Mouse (Mus musculus) midbrain, embryonic 14.5 days (tissue): ENCODE measurements at regions not wholly inside any gene's neighbourhood (a gene's known extent, or its start where the extent isn't known, plus 50 kb on each side); places are given as distances from the start of the nearest gene placed in this dataset.

Experiments used
- ATAC-seq: fragments of 200-750 bp; cut with Nextera tagmentation; 2 replicates; pipeline ENCODE4 v1.8.0; 2017; ENCODE audit warnings: moderate number of reproducible peaks, moderate library complexity; ENCODE audit not compliant: low FRiP score, low TSS enrichment
- DNase-seq: peaks from one replicate; pipeline ENCODE4 v3.0.0-alpha.2; 2015
- H3K27ac ChIP-seq: fragments of 300-500 bp; sonication (generic); replicated peaks from 2 replicates; pipeline ENCODE4 v1.5.1; 2014; ENCODE audit warnings: mild to moderate bottlenecking, low read depth, low read length, moderate library complexity
- H3K27me3 ChIP-seq: fragments of 300-500 bp; sonication (generic); 2 replicates; pipeline ENCODE4 v1.6.1; 2014; ENCODE audit warnings: low read length, control low read depth, mixed read lengths; ENCODE audit not compliant: control insufficient read depth, insufficient read depth
- H3K36me3 ChIP-seq: fragments of 300-500 bp; sonication (generic); 2 replicates; pipeline ENCODE4 v1.6.1; 2014; ENCODE audit warnings: low read length, control low read depth; ENCODE audit not compliant: control insufficient read depth, insufficient read depth
- H3K4me1 ChIP-seq: fragments of 300-500 bp; sonication (generic); 2 replicates; pipeline ENCODE4 v1.6.1; 2014; ENCODE audit warnings: mild to moderate bottlenecking, antibody characterized with exemption, low read length, control low read depth; ENCODE audit not compliant: control insufficient read depth, insufficient read depth
- H3K4me2 ChIP-seq: fragments of 300-500 bp; sonication (generic); 2 replicates; pipeline ENCODE4 v1.6.1; 2014; ENCODE audit warnings: mild to moderate bottlenecking, low read length, moderate library complexity
- H3K4me3 ChIP-seq: fragments of 300-500 bp; sonication (generic); replicated peaks from 2 replicates; pipeline ENCODE4 v1.5.1; 2014; ENCODE audit warnings: low read depth, low read length
- H3K9ac ChIP-seq: fragments of 300-500 bp; sonication (generic); replicated peaks from 2 replicates; pipeline ENCODE4 v1.6.1; 2014; ENCODE audit warnings: mild to moderate bottlenecking, low read length, moderate library complexity
- H3K9me3 ChIP-seq: fragments of 300-500 bp; sonication (generic); 2 replicates; pipeline ENCODE4 v1.6.1; 2016; ENCODE audit warnings: low read length, control low read depth, mixed read lengths; ENCODE audit not compliant: control insufficient read depth
- WGBS: fragments of 180-500 bp; shearing (Covaris S2); extraction: QIAGEN DNeasy Blood & Tissue Kit; methylation state at CpG from one replicate; pipeline ENCODE4 v1.1.7; 2014; 5-methylcytosine and 5-hydroxymethylcytosine counted together

- no peak for DNase-seq
Measured at GRCm38 (mm10) chr12:95054887-95055286, 637.1 kb upstream of the Flrt2 start.

GRCm38 (mm10) chr12:95056926-95057325, 635.1 kb upstream of the Flrt2 start:
- no peak overlapping the region for H3K9ac ChIP-seq
- ATAC-seq (no peak), DNase-seq (no peak)
- no peaks in the 10 kb centered on the region for H3K27me3 ChIP-seq
- no peak overlapping the region for H3K4me3 ChIP-seq
- 34% methylated on average over 7 of the region's 7 CpGs for WGBS
- no peak overlapping the region for H3K27ac ChIP-seq
- no peaks in the 10 kb centered on the region for H3K4me1 ChIP-seq
- H3K9me3 ChIP-seq, result no peaks in the 10 kb centered on the region
- no peaks in the 10 kb centered on the region for H3K36me3 ChIP-seq
- no peak overlapping the region for H3K4me2 ChIP-seq

More at GRCm38 (mm10) chr12:95054887-95055286, 637.1 kb upstream of the Flrt2 start:
- H3K4me1 ChIP-seq, result no peaks in the 10 kb centered on the region
- WGBS, result 84% methylated on average over 3 of the region's 3 CpGs
- no peak overlapping the region for H3K4me2 ChIP-seq
- no peaks in the 10 kb centered on the region for H3K36me3 ChIP-seq
- no peak overlapping the region for H3K4me3 ChIP-seq
- no peak for ATAC-seq
- no peak overlapping the region for H3K27ac ChIP-seq
- H3K9me3 ChIP-seq, result no peaks in the 10 kb centered on the region
- no peak overlapping the region for H3K9ac ChIP-seq
- no peaks in the 10 kb centered on the region for H3K27me3 ChIP-seq

- no peak overlapping the region for H3K27ac ChIP-seq
- 80% methylated on average over 2 of the region's 2 CpGs for WGBS
- H3K9ac ChIP-seq, result no peak overlapping the region
- H3K27me3 ChIP-seq, result no peaks in the 10 kb centered on the region
- no peak for DNase-seq
- no peaks in the 10 kb centered on the region for H3K36me3 ChIP-seq
- H3K9me3 ChIP-seq, result no peaks in the 10 kb centered on the region
- no peak for ATAC-seq
- H3K4me3 ChIP-seq, result no peak overlapping the region
- H3K4me2 ChIP-seq, result no peak overlapping the region
- H3K4me1 ChIP-seq, result no peaks in the 10 kb centered on the region
Measured at GRCm38 (mm10) chr12:95059396-95059795, 632.6 kb upstream of the Flrt2 start.

GRCm38 (mm10) chr12:95072307-95072706, 619.7 kb upstream of the Flrt2 start:
- H3K9ac ChIP-seq, result no peak overlapping the region
- no peaks in the 10 kb centered on the region for H3K27me3 ChIP-seq
- WGBS, result 90% methylated on average over 2 of the region's 2 CpGs
- no peak overlapping the region for H3K4me2 ChIP-seq
- H3K4me1 ChIP-seq, result no peaks in the 10 kb centered on the region
- H3K9me3 ChIP-seq, result no peaks in the 10 kb centered on the region
- ATAC-seq (no peak), DNase-seq (no peak)
- no peaks in the 10 kb centered on the region for H3K36me3 ChIP-seq
- H3K27ac ChIP-seq, result no peak overlapping the region
- H3K4me3 ChIP-seq, result no peak overlapping the region

- 84% methylated on average over 3 of the region's 3 CpGs for WGBS
Measured at GRCm38 (mm10) chr12:95119223-95119952, 572.6 kb upstream of the Flrt2 start.

GRCm38 (mm10) chr12:95132804-95133203, 559.2 kb upstream of the Flrt2 start:
- 55% methylated on average over 1 of the region's 1 CpGs for WGBS
- no peaks in the 10 kb centered on the region for H3K36me3 ChIP-seq
- DNase-seq (no peak), ATAC-seq (no peak)
- no peaks in the 10 kb centered on the region for H3K4me1 ChIP-seq
- H3K9me3 ChIP-seq, result no peaks in the 10 kb centered on the region
- no peak overlapping the region for H3K27ac ChIP-seq
- no peak overlapping the region for H3K4me3 ChIP-seq
- H3K4me2 ChIP-seq, result no peak overlapping the region
- H3K27me3 ChIP-seq, result no peaks in the 10 kb centered on the region
- H3K9ac ChIP-seq, result no peak overlapping the region

More at GRCm38 (mm10) chr12:95119223-95119952, 572.6 kb upstream of the Flrt2 start:
- ATAC-seq (no peak), DNase-seq (no peak)
- no peak overlapping the region for H3K4me2 ChIP-seq
- H3K27me3 ChIP-seq, result no peaks in the 10 kb centered on the region
- no peak overlapping the region for H3K9ac ChIP-seq
- no peaks in the 10 kb centered on the region for H3K36me3 ChIP-seq
- H3K9me3 ChIP-seq, result no peaks in the 10 kb centered on the region
- no peak overlapping the region for H3K4me3 ChIP-seq
- no peaks in the 10 kb centered on the region for H3K4me1 ChIP-seq
- H3K27ac ChIP-seq, result no peak overlapping the region

- Histone ChIP-seq H3K27me3 (no peaks in the 10 kb centered on the region), H3K36me3 (no peaks in the 10 kb centered on the region), H3K4me3 (no peak overlapping the region), H3K4me2 (no peak overlapping the region), H3K4me1 (no peaks in the 10 kb centered on the region), H3K27ac (no peak overlapping the region), H3K9ac (no peak overlapping the region), H3K9me3 (no peaks in the 10 kb centered on the region)
- ATAC-seq, result no peak
- no peak for DNase-seq
- WGBS, result 91% methylated on average over 4 of the region's 4 CpGs
Measured at GRCm38 (mm10) chr12:95133482-95133881, 558.5 kb upstream of the Flrt2 start.

- Histone ChIP-seq H3K9me3 (no peaks in the 10 kb centered on the region), H3K4me2 (no peak overlapping the region), H3K36me3 (no peaks in the 10 kb centered on the region), H3K9ac (no peak overlapping the region), H3K27ac (no peak overlapping the region), H3K27me3 (no peaks in the 10 kb centered on the region), H3K4me3 (no peak overlapping the region), H3K4me1 (no peaks in the 10 kb centered on the region)
- 96% methylated on average over 2 of the region's 2 CpGs for WGBS
- ATAC-seq (no peak), DNase-seq (no peak)
Measured at GRCm38 (mm10) chr12:95138167-95138566, 553.9 kb upstream of the Flrt2 start.

GRCm38 (mm10) chr12:95171051-95171450, 521.0 kb upstream of the Flrt2 start:
- no peak for ATAC-seq
- no peaks in the 10 kb centered on the region for H3K9me3 ChIP-seq
- 72% methylated on average over 2 of the region's 2 CpGs for WGBS

More at GRCm38 (mm10) chr12:95171051-95171450, 521.0 kb upstream of the Flrt2 start:
- no peak overlapping the region for H3K27ac ChIP-seq
- no peaks in the 10 kb centered on the region for H3K4me1 ChIP-seq
- no peak for DNase-seq
- H3K27me3 ChIP-seq, result no peaks in the 10 kb centered on the region
- H3K9ac ChIP-seq, result no peak overlapping the region
- no peak overlapping the region for H3K4me3 ChIP-seq
- no peak overlapping the region for H3K4me2 ChIP-seq
- no peaks in the 10 kb centered on the region for H3K36me3 ChIP-seq
